20 mouse cellular contexts compared by ENCODE assay signal in genomic region chr6:54263890-54264289, GRCm38 (mm10).
DNase-seq lines count a peak whose midpoint lies in the region; ATAC-seq and TF ChIP-seq lines count a peak whose summit lies in the region.
"Had no signal": no experiment of that assay in that cellular context is flagged by ENCODE, and none has a peak within 500 bp of the region (broad histone marks: within the 10 kb centered on the region; RNA-seq: fewer than 3 reads in every experiment).

No protein-coding gene starts in this region.

- no peaks in the 10 kb centered on the region for H3K27me3 ChIP-seq in kidney, embryonic 16.5 days (ENCODE audit: insufficient read depth, low read length)
- H3K27me3 ChIP-seq: CH12.LX; embryonic facial prominence, embryonic 12.5 days; hindbrain, embryonic 15.5 days; Patski had no signal

- DNase-seq in frontal cortex, adult 2 months (ENCODE audit: extremely low spot score in 1 of 2, low spot score in 1 of 2), result no peak
- peak; percentile 3 for DNase-seq in kidney, postnatal 10 days
- DNase-seq in left cerebral cortex, adult 2 months (ENCODE audit: extremely low spot score in 1 of 2, low spot score in 2 of 2), result no peak
- DNase-seq in left cerebral cortex, adult 18-20 months (ENCODE audit: low spot score in 2 of 2), result no peak
- DNase-seq: adrenal gland, postnatal 14 days; cerebellum, adult 18-20 months; cerebellum, postnatal 14 days; gastrocnemius, postnatal 36 days; heart, adult 18-20 months; heart, postnatal 10 days had no signal

- no peak for TF ChIP-seq CTCF in left cerebral cortex, adult 2 months (IDR thresholded peaks at IDR 0.05)
- TF ChIP-seq CTCF in cortical plate, adult 2 months (IDR thresholded peaks at IDR 0.05; ENCODE audit: extremely low read depth, insufficient read depth, low read length), result no peak

- H3K4me2 ChIP-seq in kidney, embryonic 16.5 days (replicated peaks; ENCODE audit: low read depth, low read length), result no peak overlapping the region
- H3K4me2 ChIP-seq: embryonic facial prominence, embryonic 12.5 days; hindbrain, embryonic 15.5 days had no signal

- peak; percentile 61 for ATAC-seq in frontal cortex, adult (ENCODE audit: low TSS enrichment)
- no peak for ATAC-seq in kidney, embryonic 16.5 days (ENCODE audit: low FRiP score, low TSS enrichment)
- ATAC-seq: activated CD4-positive, CD25-positive, alpha-beta regulatory T cell, adult 4 months; forebrain, embryonic 16.5 days; Patski had no signal

- TF ChIP-seq POLR2A in cortical plate, adult 2 months (IDR thresholded peaks at IDR 0.05; ENCODE audit: extremely low read depth, insufficient read depth, low read length), result no peak

- 93% methylated on average over 2 of the region's 2 CpGs for WGBS in kidney, embryonic 16.5 days

- no peak overlapping the region for H3K9ac ChIP-seq in kidney, embryonic 16.5 days (replicated peaks; ENCODE audit: low read length)
- H3K9ac ChIP-seq: embryonic facial prominence, embryonic 12.5 days; hindbrain, embryonic 15.5 days had no signal

- no peaks in the 10 kb centered on the region for H3K4me1 ChIP-seq in kidney, embryonic 16.5 days (ENCODE audit: insufficient read depth, low read length)
- no peaks in the 10 kb centered on the region for H3K4me1 ChIP-seq in cortical plate, adult 2 months (ENCODE audit: control insufficient read depth, insufficient read depth, low read length)
- H3K4me1 ChIP-seq: embryonic facial prominence, embryonic 12.5 days; hindbrain, embryonic 15.5 days had no signal

- H3K36me3 ChIP-seq in kidney, embryonic 16.5 days (ENCODE audit: insufficient read depth, low read length), result no peaks in the 10 kb centered on the region
- H3K36me3 ChIP-seq: embryonic facial prominence, embryonic 12.5 days; heart, embryonic 10.5 days; hindbrain, embryonic 15.5 days had no signal

- no peak overlapping the region for H3K4me3 ChIP-seq in kidney, embryonic 16.5 days (ENCODE audit: low read length)
- no peak overlapping the region for H3K4me3 ChIP-seq in left cerebral cortex, adult 2 months
- no peak overlapping the region for H3K4me3 ChIP-seq in cortical plate, adult 2 months (ENCODE audit: insufficient read depth, low read length)
- H3K4me3 ChIP-seq: embryonic facial prominence, embryonic 12.5 days; heart, embryonic 10.5 days; hindbrain, embryonic 15.5 days had no signal

- H3K27ac ChIP-seq in kidney, embryonic 16.5 days (ENCODE audit: low read length), result no peak overlapping the region
- peak overlapping the region; percentile 40; the same call in 1 of the 2 replicates for H3K27ac ChIP-seq in left cerebral cortex, adult 2 months
- peak overlapping the region; percentile 69; the same call in 1 of the 2 replicates for H3K27ac ChIP-seq in cortical plate, adult 2 months (ENCODE audit: insufficient read depth, low read length)
- H3K27ac ChIP-seq: embryonic facial prominence, embryonic 12.5 days; heart, embryonic 10.5 days; hindbrain, embryonic 15.5 days had no signal

- intact Hi-C loops in left cerebral cortex, adult 2 months (cut with DNase I), result no loop called here

- H3K9me3 ChIP-seq in kidney, embryonic 16.5 days (ENCODE audit: low read length), result no peaks in the 10 kb centered on the region
- H3K9me3 ChIP-seq: embryonic facial prominence, embryonic 12.5 days; heart, embryonic 10.5 days; hindbrain, embryonic 15.5 days had no signal
